Mouse (Mus musculus): Measurements from ENCODE around the gene Wdr86.

DNA sequence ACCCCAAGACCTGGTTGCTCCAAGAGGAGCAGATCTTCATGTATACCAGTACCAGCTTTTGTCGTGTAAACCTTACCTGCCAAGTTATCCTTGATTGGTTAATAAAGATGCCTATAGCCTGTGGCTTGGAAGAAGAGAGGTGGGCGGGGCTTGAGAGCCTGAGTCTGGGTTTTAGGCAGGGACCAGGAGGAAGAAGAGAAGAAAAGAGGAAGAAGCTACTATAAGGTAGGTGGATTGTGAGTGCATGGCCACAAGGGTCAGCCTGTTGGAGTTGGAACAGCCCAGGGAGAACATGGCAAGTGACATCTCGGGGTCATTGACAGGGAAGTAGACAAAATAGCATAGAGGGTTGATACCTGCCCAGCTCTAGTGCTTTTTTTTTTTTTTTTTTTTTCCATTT lies 10.7 kb downstream of the Wdr86 start:
- TF ChIP-seq CTCF (IDR thresholded peaks at IDR 0.05; ENCODE audit: low read depth) (no peak), EP300 (optimal IDR thresholded peaks at IDR 0.05) (no peak)

Data from stomach, postnatal 0 days (tissue).